Mouse (Mus musculus): ENCODE measurements around the gene Ibsp. TPM values are rescaled to one million over a fixed set of nuclear protein-coding genes. Genes with fewer than 3 reads are reported as not detected.

Ibsp gene
- polyA plus RNA-seq, 1 experiment from 2014 or later, result 57.6 TPM

DNA sequence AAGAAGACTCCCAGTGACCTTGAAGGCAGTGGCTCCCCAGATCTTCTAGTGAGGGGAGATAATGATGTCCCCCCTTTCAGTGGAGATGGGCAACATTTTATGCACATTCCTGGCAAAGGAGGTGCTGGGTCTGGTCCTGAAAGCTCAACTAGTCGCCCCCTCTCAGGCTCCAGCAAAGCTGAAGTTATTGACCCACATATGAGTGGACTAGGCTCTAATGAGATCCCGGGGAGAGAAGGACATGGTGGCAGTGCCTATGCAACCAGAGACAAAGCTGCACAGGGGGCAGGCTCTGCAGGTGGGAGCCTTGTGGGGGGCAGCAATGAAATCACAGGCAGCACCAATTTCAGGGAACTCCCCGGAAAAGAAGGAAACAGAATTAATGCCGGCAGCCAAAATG is 38.5 kb downstream of the Ibsp start:
- Histone ChIP-seq H3K9ac (ENCODE audit: low read length) (no peak overlapping the region), H3K4me1 (replicated peaks; ENCODE audit: control insufficient read depth, insufficient read depth, low read length) (peaks cover 6% of the 10 kb centered on the region), H3K27me3 (ENCODE audit: control insufficient read depth, insufficient read depth, low read depth, low read length) (no peaks in the 10 kb centered on the region), H3K4me2 (ENCODE audit: low read depth, low read length) (no peak overlapping the region), H3K9me3 (ENCODE audit: control insufficient read depth, low read length) (no peaks in the 10 kb centered on the region), H3K4me3 (ENCODE audit: low read length) (no peak overlapping the region), H3K27ac (ENCODE audit: low read length) (no peak overlapping the region), H3K36me3 (ENCODE audit: control insufficient read depth, insufficient read depth, low read length) (no peaks in the 10 kb centered on the region)
- WGBS, result 77% methylated on average over 4 of the region's 4 CpGs
- ATAC-seq (ENCODE audit: low read depth), result no peak

DNA sequence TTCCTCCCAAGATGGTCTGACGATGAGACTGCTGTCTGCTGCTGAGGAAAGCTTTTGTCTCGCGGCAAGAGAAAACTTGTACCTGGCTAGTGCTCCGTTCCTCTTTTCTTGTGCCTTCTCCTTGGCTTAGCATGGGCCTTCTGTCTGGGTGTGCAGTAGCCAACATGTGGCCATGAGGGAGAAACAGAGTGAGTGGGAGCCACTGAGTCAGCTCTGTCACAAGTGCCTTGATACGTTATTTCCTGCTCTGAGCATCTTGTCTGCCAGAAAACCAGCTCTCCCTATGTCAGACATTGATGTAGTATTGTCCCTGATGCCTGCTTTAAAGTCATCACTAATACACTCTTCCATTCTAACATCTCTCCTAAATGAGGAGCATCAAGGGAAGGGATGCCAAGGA is 40.0 kb downstream of the Ibsp start:
- Histone ChIP-seq H3K4me3 (ENCODE audit: low read length) (no peak overlapping the region), H3K4me2 (ENCODE audit: low read depth, low read length) (no peak overlapping the region), H3K9me3 (ENCODE audit: control insufficient read depth, low read length) (no peaks in the 10 kb centered on the region), H3K27me3 (ENCODE audit: control insufficient read depth, insufficient read depth, low read depth, low read length) (no peaks in the 10 kb centered on the region), H3K9ac (ENCODE audit: low read length) (no peak overlapping the region), H3K27ac (ENCODE audit: low read length) (no peak overlapping the region), H3K4me1 (replicated peaks; ENCODE audit: control insufficient read depth, insufficient read depth, low read length) (no peaks in the 10 kb centered on the region), H3K36me3 (ENCODE audit: control insufficient read depth, insufficient read depth, low read length) (no peaks in the 10 kb centered on the region)
- WGBS, result 76% methylated on average over 5 of the region's 5 CpGs
- ATAC-seq (ENCODE audit: low read depth), result no peak

DNA sequence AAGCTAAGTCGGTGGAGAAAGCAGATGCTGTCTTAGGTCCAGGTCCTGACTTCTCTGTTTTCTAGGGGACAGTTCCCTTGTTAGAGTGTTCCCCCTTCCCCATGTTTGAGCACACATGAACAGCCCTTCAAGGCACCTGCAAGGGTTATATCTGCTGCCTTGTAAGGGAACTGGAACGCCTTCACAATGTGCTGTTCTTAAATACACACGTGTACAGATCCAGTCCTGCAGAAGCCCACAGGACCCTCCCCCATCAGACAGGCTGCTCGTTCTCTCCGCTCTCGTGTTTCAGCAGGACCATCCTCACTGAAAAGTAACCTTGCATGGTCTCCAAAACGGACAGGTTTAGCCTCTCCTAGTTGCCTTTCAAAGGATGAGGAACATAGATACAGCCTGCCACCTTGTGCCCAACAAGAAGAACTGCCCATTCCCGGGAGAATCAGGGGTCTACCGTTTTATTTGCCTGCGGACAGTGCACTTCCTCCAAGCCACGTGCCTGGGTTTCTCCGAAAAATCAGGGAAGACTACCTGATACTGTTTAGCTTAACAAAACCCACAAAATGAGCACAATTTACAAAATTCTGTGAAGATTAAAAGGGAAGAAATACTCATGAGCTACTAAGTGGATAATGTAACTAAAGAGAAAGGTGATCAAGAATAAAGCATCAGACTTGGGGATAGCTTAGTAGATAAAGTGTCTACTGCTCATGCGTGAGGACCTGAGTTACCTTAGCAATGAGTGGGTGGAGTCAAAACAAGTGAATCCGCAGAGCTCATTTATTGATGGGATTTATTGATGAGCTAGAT is 40.9 kb downstream of the Ibsp start:
- Histone ChIP-seq H3K4me2 (ENCODE audit: low read depth, low read length) (0 out of 2 replicates have a peak overlapping the region, but pooled peaks have one; percentile 21), H3K4me3 (ENCODE audit: low read length) (no peak overlapping the region), H3K27ac (ENCODE audit: low read length) (no peak overlapping the region), H3K9me3 (ENCODE audit: control insufficient read depth, low read length) (no peaks in the 10 kb centered on the region), H3K27me3 (ENCODE audit: control insufficient read depth, insufficient read depth, low read depth, low read length) (no peaks in the 10 kb centered on the region), H3K9ac (ENCODE audit: low read length) (no peak overlapping the region), H3K36me3 (ENCODE audit: control insufficient read depth, insufficient read depth, low read length) (no peaks in the 10 kb centered on the region), H3K4me1 (replicated peaks; ENCODE audit: control insufficient read depth, insufficient read depth, low read length) (no peaks in the 10 kb centered on the region)
- 17% methylated on average over 14 of the region's 14 CpGs for WGBS
- peak; percentile 38; the same call in 1 of the 2 replicates for ATAC-seq (ENCODE audit: low read depth)

DNA sequence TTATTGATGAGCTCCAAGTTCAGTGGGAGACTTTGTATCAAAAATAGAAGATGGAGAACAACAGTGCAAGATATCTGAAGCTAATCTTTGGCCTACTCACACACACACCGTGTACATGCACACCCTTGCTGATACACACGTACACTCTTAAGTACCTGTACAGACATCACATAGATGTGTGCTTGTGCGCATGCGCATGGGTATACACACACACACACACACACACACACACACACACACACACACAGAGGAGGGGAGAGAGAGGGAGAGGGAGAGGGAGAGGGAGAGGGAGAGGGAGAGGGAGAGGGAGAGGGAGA is 41.5 kb downstream of the Ibsp start:
- Histone ChIP-seq H3K36me3 (ENCODE audit: control insufficient read depth, insufficient read depth, low read length) (no peaks in the 10 kb centered on the region), H3K27ac (ENCODE audit: low read length) (no peak overlapping the region), H3K4me1 (replicated peaks; ENCODE audit: control insufficient read depth, insufficient read depth, low read length) (no peaks in the 10 kb centered on the region), H3K4me2 (ENCODE audit: low read depth, low read length) (no peak overlapping the region), H3K27me3 (ENCODE audit: control insufficient read depth, insufficient read depth, low read depth, low read length) (no peaks in the 10 kb centered on the region), H3K9ac (ENCODE audit: low read length) (no peak overlapping the region), H3K9me3 (ENCODE audit: control insufficient read depth, low read length) (no peaks in the 10 kb centered on the region), H3K4me3 (ENCODE audit: low read length) (no peak overlapping the region)
- ATAC-seq (ENCODE audit: low read depth), result no peak
- WGBS, result 82% methylated on average over 4 of the region's 4 CpGs

DNA sequence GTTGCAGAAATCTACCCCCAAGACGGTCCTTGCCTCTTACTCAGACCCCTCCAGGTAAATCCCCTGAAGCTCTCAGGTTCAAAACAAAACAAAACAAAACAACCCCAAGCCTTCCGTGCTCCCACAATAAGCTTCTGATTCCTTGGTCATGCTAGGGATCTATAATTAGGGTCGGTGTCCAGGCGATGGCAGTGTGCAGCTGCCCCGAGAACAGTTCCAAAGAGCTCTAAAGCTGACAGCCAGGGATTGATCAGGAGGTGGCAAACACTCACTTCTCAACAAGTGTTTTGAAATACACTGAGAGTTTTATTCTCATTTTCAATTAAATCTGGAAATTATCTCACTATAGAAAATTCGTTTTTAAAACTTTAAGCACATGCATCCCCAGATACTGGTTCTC is 43.9 kb downstream of the Ibsp start:
- Histone ChIP-seq H3K4me1 (replicated peaks; ENCODE audit: control insufficient read depth, insufficient read depth, low read length) (no peaks in the 10 kb centered on the region), H3K27me3 (ENCODE audit: control insufficient read depth, insufficient read depth, low read depth, low read length) (no peaks in the 10 kb centered on the region), H3K4me3 (ENCODE audit: low read length) (no peak overlapping the region), H3K9ac (ENCODE audit: low read length) (no peak overlapping the region), H3K36me3 (ENCODE audit: control insufficient read depth, insufficient read depth, low read length) (no peaks in the 10 kb centered on the region), H3K4me2 (ENCODE audit: low read depth, low read length) (no peak overlapping the region), H3K9me3 (ENCODE audit: control insufficient read depth, low read length) (no peaks in the 10 kb centered on the region), H3K27ac (ENCODE audit: low read length) (no peak overlapping the region)
- 40% methylated on average over 6 of the region's 6 CpGs for WGBS
- no peak for ATAC-seq (ENCODE audit: low read depth)

DNA sequence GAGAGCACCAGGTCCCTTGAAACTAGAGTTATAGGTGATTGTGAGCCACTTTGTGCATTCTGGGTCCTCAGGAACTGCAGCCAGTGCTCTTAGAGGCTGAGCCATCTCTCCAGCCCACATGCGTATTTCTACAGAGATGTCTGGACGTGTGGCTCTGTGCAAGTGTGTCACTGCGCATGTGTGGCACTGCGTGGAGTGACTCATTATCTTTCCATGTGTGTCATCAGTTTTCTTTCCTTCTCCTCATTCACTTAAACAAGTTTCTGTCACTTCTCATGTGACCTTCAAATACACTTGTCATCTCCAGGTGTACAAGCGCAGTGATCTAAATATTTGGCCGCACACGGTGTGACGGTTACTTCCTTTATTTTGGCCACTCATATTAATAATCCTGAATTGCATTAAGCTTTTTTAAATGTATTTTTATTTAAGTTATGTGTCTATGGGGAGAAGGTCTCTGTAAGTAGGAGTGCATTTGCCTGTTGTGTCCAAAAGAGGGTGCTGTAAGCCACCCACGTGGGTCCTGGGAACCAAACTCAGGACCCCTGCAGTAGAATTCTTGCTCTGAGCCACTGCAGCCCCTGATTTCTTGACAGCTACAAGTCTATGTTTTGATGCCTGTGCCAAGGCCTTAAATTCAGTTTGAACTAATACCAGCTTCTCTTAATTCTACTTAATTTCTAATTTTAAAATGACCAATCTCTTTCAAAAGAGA is 45.7 kb downstream of the Ibsp start:
- Histone ChIP-seq H3K4me3 (ENCODE audit: low read length) (no peak overlapping the region), H3K9me3 (ENCODE audit: control insufficient read depth, low read length) (no peaks in the 10 kb centered on the region), H3K36me3 (ENCODE audit: control insufficient read depth, insufficient read depth, low read length) (no peaks in the 10 kb centered on the region), H3K27ac (ENCODE audit: low read length) (no peak overlapping the region), H3K4me1 (replicated peaks; ENCODE audit: control insufficient read depth, insufficient read depth, low read length) (no peaks in the 10 kb centered on the region), H3K9ac (ENCODE audit: low read length) (no peak overlapping the region), H3K27me3 (ENCODE audit: control insufficient read depth, insufficient read depth, low read depth, low read length) (no peaks in the 10 kb centered on the region), H3K4me2 (ENCODE audit: low read depth, low read length) (no peak overlapping the region)
- no peak for ATAC-seq (ENCODE audit: low read depth)
- WGBS, result 62% methylated on average over 9 of the region's 9 CpGs

DNA sequence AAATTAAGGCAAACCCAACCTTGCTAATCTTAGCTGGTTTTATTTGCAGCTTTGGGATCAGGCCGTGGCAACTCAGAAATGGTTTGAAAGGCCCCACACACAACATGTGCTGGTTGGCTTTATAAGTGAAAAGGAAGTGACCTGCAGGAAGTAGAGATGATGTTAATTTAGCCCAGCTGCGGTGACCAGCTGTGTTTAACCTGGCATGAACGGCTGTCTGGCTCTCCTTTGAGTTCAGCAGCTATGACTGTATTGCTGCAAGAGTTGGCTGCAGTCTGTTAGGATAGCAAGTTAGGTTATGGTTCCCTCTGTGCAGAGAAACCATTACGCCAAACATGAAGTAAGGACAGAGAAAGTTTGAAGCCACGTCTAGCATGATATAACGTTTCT is 46.3 kb downstream of the Ibsp start:
- Histone ChIP-seq H3K9ac (ENCODE audit: low read length) (no peak overlapping the region), H3K36me3 (ENCODE audit: control insufficient read depth, insufficient read depth, low read length) (no peaks in the 10 kb centered on the region), H3K27me3 (ENCODE audit: control insufficient read depth, insufficient read depth, low read depth, low read length) (no peaks in the 10 kb centered on the region), H3K4me1 (replicated peaks; ENCODE audit: control insufficient read depth, insufficient read depth, low read length) (no peaks in the 10 kb centered on the region), H3K4me2 (ENCODE audit: low read depth, low read length) (no peak overlapping the region), H3K9me3 (ENCODE audit: control insufficient read depth, low read length) (no peaks in the 10 kb centered on the region), H3K4me3 (ENCODE audit: low read length) (no peak overlapping the region), H3K27ac (ENCODE audit: low read length) (no peak overlapping the region)
- no peak for ATAC-seq (ENCODE audit: low read depth)
- 71% methylated on average over 6 of the region's 6 CpGs for WGBS

DNA sequence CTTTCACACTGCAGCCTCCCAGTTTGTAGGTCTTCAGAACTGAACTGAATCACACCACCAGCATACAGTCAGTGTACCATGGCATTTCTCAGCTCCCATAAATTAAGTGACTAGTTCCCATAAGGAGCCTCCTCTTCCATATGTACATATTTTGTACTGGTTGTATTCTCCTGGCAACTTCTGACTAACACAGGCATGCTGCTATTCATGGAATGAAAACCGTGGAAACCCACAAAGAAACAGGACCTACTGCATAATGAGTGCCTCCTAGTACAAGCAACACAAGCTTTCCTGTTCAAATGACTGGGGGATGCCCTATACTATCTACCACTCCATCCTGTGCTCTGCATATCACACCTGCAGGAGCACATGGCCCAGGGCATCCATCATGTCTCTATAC is 52.1 kb downstream of the Ibsp start:
- Histone ChIP-seq H3K4me1 (replicated peaks; ENCODE audit: control insufficient read depth, insufficient read depth, low read length) (peaks cover 5% of the 10 kb centered on the region; the same call in 1 of the 2 replicates), H3K36me3 (ENCODE audit: control insufficient read depth, insufficient read depth, low read length) (no peaks in the 10 kb centered on the region), H3K4me2 (ENCODE audit: low read depth, low read length) (no peak overlapping the region), H3K27ac (ENCODE audit: low read length) (no peak overlapping the region), H3K4me3 (ENCODE audit: low read length) (no peak overlapping the region), H3K9ac (ENCODE audit: low read length) (no peak overlapping the region), H3K27me3 (ENCODE audit: control insufficient read depth, insufficient read depth, low read depth, low read length) (no peaks in the 10 kb centered on the region), H3K9me3 (ENCODE audit: control insufficient read depth, low read length) (no peaks in the 10 kb centered on the region)
- WGBS, result 76% methylated on average over 1 of the region's 1 CpGs
- ATAC-seq (ENCODE audit: low read depth), result no peak

DNA sequence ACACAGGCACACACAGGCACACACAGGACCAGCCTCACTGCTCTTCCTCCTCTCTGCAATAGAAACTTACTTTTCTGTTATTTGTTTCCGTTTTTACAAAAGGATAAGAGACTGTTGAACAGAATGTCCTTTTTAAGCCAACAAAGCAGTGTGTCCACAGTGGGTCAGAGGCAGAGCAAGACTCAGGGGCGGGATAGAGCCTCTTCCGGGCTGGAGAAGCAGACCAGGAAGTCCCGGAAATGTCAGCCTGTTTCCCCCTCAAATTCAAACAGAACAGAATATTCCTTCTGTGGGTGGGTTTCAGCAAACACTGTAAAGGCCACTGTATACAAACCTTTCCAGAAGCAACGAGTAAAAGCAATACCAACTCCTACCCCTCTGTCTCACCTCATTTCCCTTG is 52.9 kb downstream of the Ibsp start:
- no peaks in the 10 kb centered on the region for H3K36me3 ChIP-seq (ENCODE audit: control insufficient read depth, insufficient read depth, low read length)
- peaks cover 5% of the 10 kb centered on the region; the same call in 1 of the 2 replicates for H3K4me1 ChIP-seq (replicated peaks; ENCODE audit: control insufficient read depth, insufficient read depth, low read length)
- no peaks in the 10 kb centered on the region for H3K9me3 ChIP-seq (ENCODE audit: control insufficient read depth, low read length)
- no peak overlapping the region for H3K4me2 ChIP-seq (ENCODE audit: low read depth, low read length)
- H3K27me3 ChIP-seq (ENCODE audit: control insufficient read depth, insufficient read depth, low read depth, low read length), result no peaks in the 10 kb centered on the region
- ATAC-seq (ENCODE audit: low read depth), result no peak; the same call in 1 of the 2 replicates
- no peak overlapping the region for H3K4me3 ChIP-seq (ENCODE audit: low read length)
- no peak overlapping the region for H3K27ac ChIP-seq (ENCODE audit: low read length)
- H3K9ac ChIP-seq (ENCODE audit: low read length), result no peak overlapping the region
- WGBS, result 29% methylated on average over 5 of the region's 5 CpGs

Data from lung, embryonic 16.5 days (tissue).